ENCODE assay signal across 23 mouse cellular contexts in genomic region chr13:6492916-6493619, GRCm38 (mm10). TPM values are rescaled to one million over a fixed set of nuclear protein-coding genes. Genes with fewer than 3 reads are reported as not detected.
DNase-seq lines count a peak whose midpoint lies in the region; ATAC-seq and TF ChIP-seq lines count a peak whose summit lies in the region.
"Had no signal": no experiment of that assay in that cellular context is flagged by ENCODE, and none has a peak within 500 bp of the region (broad histone marks: within the 10 kb centered on the region; RNA-seq: fewer than 3 reads in every experiment).

No protein-coding gene starts in this region.

- no peaks in the 10 kb centered on the region for H3K36me3 ChIP-seq in heart, embryonic 13.5 days
- H3K36me3 ChIP-seq in heart, adult 2 months (ENCODE audit: control insufficient read depth, insufficient read depth, low read length), result no peaks in the 10 kb centered on the region
- H3K36me3 ChIP-seq in kidney, postnatal 0 days (ENCODE audit: insufficient read depth, low read length), result no peaks in the 10 kb centered on the region
- H3K36me3 ChIP-seq: hindbrain, embryonic 13.5 days; kidney, embryonic 15.5 days; limb, embryonic 13.5 days; lung, embryonic 15.5 days; midbrain, embryonic 10.5 days had no signal

- peak overlapping the region; percentile 46 for H3K27ac ChIP-seq in heart, embryonic 13.5 days (replicated peaks)
- no peak overlapping the region for H3K27ac ChIP-seq in heart, adult 2 months
- H3K27ac ChIP-seq in kidney, postnatal 0 days, result no peak overlapping the region
- peak overlapping the region; percentile 45; the same call in 1 of the 2 replicates for H3K27ac ChIP-seq in cortical plate, adult 2 months (ENCODE audit: insufficient read depth, low read length)
- H3K27ac ChIP-seq: gastrocnemius, adult 2 months; hindbrain, embryonic 13.5 days; kidney, embryonic 15.5 days; limb, embryonic 13.5 days; liver, embryonic 14.5 days; lung, embryonic 15.5 days; macrophage; midbrain, embryonic 10.5 days had no signal

- no peak for DNase-seq in heart, adult 2 months
- peak; percentile 28 for DNase-seq in kidney, postnatal 0 days (ENCODE audit: low spot score)
- no peak for DNase-seq in kidney, adult 8-10 months
- peak; percentile 10 for DNase-seq in heart, postnatal 4 days
- no peak for DNase-seq in ovary, postnatal 36 days (ENCODE audit: low spot score)
- DNase-seq: adrenal gland, adult 8-10 months; cerebellum, postnatal 14 days; gastrocnemius, adult 2 months; retina, postnatal 1 day; thymus, postnatal 4 days had no signal

- H3K4me3 ChIP-seq in heart, embryonic 13.5 days, result no peak overlapping the region
- no peak overlapping the region for H3K4me3 ChIP-seq in heart, adult 2 months
- no peak overlapping the region for H3K4me3 ChIP-seq in kidney, postnatal 0 days (replicated peaks; ENCODE audit: low read depth, low read length)
- no peak overlapping the region for H3K4me3 ChIP-seq in cortical plate, adult 2 months (ENCODE audit: insufficient read depth, low read length)
- H3K4me3 ChIP-seq: erythroblast, embryonic 14.5 days; gastrocnemius, adult 2 months; hindbrain, embryonic 13.5 days; kidney, embryonic 15.5 days; limb, embryonic 13.5 days; lung, embryonic 15.5 days; midbrain, embryonic 10.5 days had no signal

- H3K79me2 ChIP-seq in heart, adult 2 months (replicated peaks; ENCODE audit: control insufficient read depth, insufficient read depth, low read length), result no peaks in the 10 kb centered on the region

- TF ChIP-seq CTCF in heart, adult 2 months (IDR thresholded peaks at IDR 0.05), result no peak
- TF ChIP-seq CTCF in kidney, postnatal 0 days (IDR thresholded peaks at IDR 0.05; ENCODE audit: low read depth), result no peak
- no peak for TF ChIP-seq CTCF in cortical plate, adult 2 months (IDR thresholded peaks at IDR 0.05; ENCODE audit: extremely low read depth, insufficient read depth, low read length)

- WGBS in heart, embryonic 13.5 days, result 40% methylated on average over 5 of the region's 5 CpGs
- 50% methylated on average over 5 of the region's 5 CpGs for WGBS in heart, adult 2 months
- WGBS in kidney, postnatal 0 days, result 32% methylated on average over 5 of the region's 5 CpGs

- H3K9me3 ChIP-seq in heart, embryonic 13.5 days, result no peaks in the 10 kb centered on the region
- H3K9me3 ChIP-seq in kidney, postnatal 0 days (replicated peaks; ENCODE audit: low read length), result no peaks in the 10 kb centered on the region
- H3K9me3 ChIP-seq: hindbrain, embryonic 13.5 days; kidney, embryonic 15.5 days; limb, embryonic 13.5 days; lung, embryonic 15.5 days; midbrain, embryonic 10.5 days had no signal

- ATAC-seq in heart, embryonic 13.5 days (ENCODE audit: extremely low read depth, insufficient number of reproducible peaks, low FRiP score, low TSS enrichment), result no peak
- ATAC-seq in kidney, postnatal 0 days (replicated peaks; ENCODE audit: low FRiP score, low read depth), result no peak
- ATAC-seq: forebrain, embryonic 14.5 days; inflammation-experienced regulatory T-cells, adult 6 months; Patski had no signal

- no peak for TF ChIP-seq POLR2A in heart, adult 2 months (IDR thresholded peaks at IDR 0.05; ENCODE audit: insufficient read depth, low read depth, low read length)
- TF ChIP-seq POLR2A in cortical plate, adult 2 months (IDR thresholded peaks at IDR 0.05; ENCODE audit: extremely low read depth, insufficient read depth, low read length), result no peak

- TF ChIP-seq EP300 in heart, adult 2 months (IDR thresholded peaks at IDR 0.05; ENCODE audit: insufficient read depth, low read depth, low read length), result no peak

- H3K4me1 ChIP-seq in heart, embryonic 13.5 days, result peaks cover 14% of the 10 kb centered on the region
- no peaks in the 10 kb centered on the region for H3K4me1 ChIP-seq in heart, adult 2 months (ENCODE audit: control insufficient read depth, insufficient read depth, low read length)
- H3K4me1 ChIP-seq in kidney, postnatal 0 days (replicated peaks; ENCODE audit: insufficient read depth, low read length), result no peaks in the 10 kb centered on the region
- H3K4me1 ChIP-seq in cortical plate, adult 2 months (ENCODE audit: control insufficient read depth, insufficient read depth, low read length), result peaks cover 5% of the 10 kb centered on the region
- H3K4me1 ChIP-seq: hindbrain, embryonic 13.5 days; kidney, embryonic 15.5 days; limb, embryonic 13.5 days; lung, embryonic 15.5 days; midbrain, embryonic 10.5 days had no signal

- no peak overlapping the region for H3K4me2 ChIP-seq in heart, embryonic 13.5 days
- H3K4me2 ChIP-seq in kidney, postnatal 0 days (ENCODE audit: low read length), result no peak overlapping the region
- H3K4me2 ChIP-seq: hindbrain, embryonic 13.5 days; kidney, embryonic 15.5 days; limb, embryonic 13.5 days; lung, embryonic 15.5 days had no signal

- H3K9ac ChIP-seq in heart, embryonic 13.5 days, result no peak overlapping the region
- no peak overlapping the region for H3K9ac ChIP-seq in heart, adult 2 months (ENCODE audit: low read depth, low read length)
- H3K9ac ChIP-seq in kidney, postnatal 0 days (ENCODE audit: low read depth, low read length), result no peak overlapping the region
- H3K9ac ChIP-seq: hindbrain, embryonic 13.5 days; kidney, embryonic 15.5 days; limb, embryonic 13.5 days; liver, embryonic 14.5 days; lung, embryonic 15.5 days had no signal

- H3K27me3 ChIP-seq in heart, embryonic 13.5 days (replicated peaks), result no peaks in the 10 kb centered on the region
- H3K27me3 ChIP-seq in heart, adult 2 months (ENCODE audit: control insufficient read depth, insufficient read depth, low read length), result no peaks in the 10 kb centered on the region
- H3K27me3 ChIP-seq in kidney, postnatal 0 days (ENCODE audit: insufficient read depth, low read length), result no peaks in the 10 kb centered on the region
- H3K27me3 ChIP-seq: hindbrain, embryonic 13.5 days; kidney, embryonic 15.5 days; limb, embryonic 13.5 days; lung, embryonic 15.5 days; Patski had no signal

- intact Hi-C loops in heart, adult 2 months (cut with DNase I), result no loop called here

RNA-seq across cellular contexts. Expression of gene Pitrm1, which starts 54.9 kb away (rescaled TPM):
- polyA plus RNA-seq in heart, embryonic 13.5 days (2015; fragmentation: Nextera tagmentation; extraction: Ambion mirVana), result 69.0 and 73.5 TPM in 2 replicates
- total RNA-seq in heart, adult 2 months (2021), result 10 to 100 TPM; 50.5 to 59.6 TPM
- 28.4 and 56.6 TPM in 2 replicates for polyA plus RNA-seq in heart, adult 2 months (2012; rRNA removed)
- 60.1 and 60.5 TPM in 2 replicates for polyA plus RNA-seq in kidney, postnatal 0 days (2015; fragmentation: Nextera tagmentation; extraction: Ambion mirVana)
- polyA plus RNA-seq in cortical plate, adult 2 months (2012; rRNA removed), result 48.2 and 55.2 TPM in 2 replicates
- total RNA-seq in heart, postnatal 4 days (2021), result 10 to 100 TPM; 65.3 to 73.8 TPM

Comparison
In these comparisons a context has a peak if more than half of its experiments do, and no peak if none do; other contexts are left out.
1. H3K27ac ChIP-seq: peak in heart, embryonic 13.5 days (single experiment) and cortical plate, adult 2 months (single experiment); none in heart, adult 2 months (single experiment) and kidney, postnatal 0 days (single experiment).
2. DNase-seq: peak in kidney, postnatal 0 days (single experiment) and heart, postnatal 4 days (single experiment); none in heart, adult 2 months (0 of 2), kidney, adult 8-10 months (0 of 2) and ovary, postnatal 36 days (single experiment).